Mouse (Mus musculus) neural tube, embryonic 15.5 days (tissue): ENCODE results near the gene Trub2. TPM values are rescaled to one million over a fixed set of nuclear protein-coding genes. Genes with fewer than 3 reads are reported as not detected.

ENCODE experiments used
- ATAC-seq: fragments of 200-750 bp; cut with Nextera tagmentation; 2 replicates; pipeline ENCODE4 v1.8.0; 2017; ENCODE audit warnings: mild to moderate bottlenecking, moderate TSS enrichment, moderate library complexity; ENCODE audit not compliant: low FRiP score
- H3K27ac ChIP-seq: fragments of 300-500 bp; sonication (generic); replicated peaks from 2 replicates; pipeline ENCODE4 v1.5.1; 2015; ENCODE audit warnings: mild to moderate bottlenecking, inconsistent platforms
- H3K27me3 ChIP-seq: fragments of 300-500 bp; sonication (generic); replicated peaks from 2 replicates; pipeline ENCODE4 v1.6.1; 2015; ENCODE audit warnings: inconsistent platforms
- H3K36me3 ChIP-seq: fragments of 300-500 bp; sonication (generic); 2 replicates; pipeline ENCODE4 v1.6.1; 2015; ENCODE audit warnings: inconsistent platforms
- H3K4me1 ChIP-seq: fragments of 300-500 bp; sonication (generic); 2 replicates; pipeline ENCODE4 v1.6.1; 2015; ENCODE audit warnings: inconsistent platforms
- H3K4me2 ChIP-seq: fragments of 300-500 bp; sonication (generic); 2 replicates; pipeline ENCODE4 v1.6.1; 2015; ENCODE audit warnings: inconsistent platforms, mild to moderate bottlenecking, moderate library complexity
- H3K4me3 ChIP-seq: fragments of 300-500 bp; sonication (generic); replicated peaks from 2 replicates; pipeline ENCODE4 v1.5.1; 2015; ENCODE audit warnings: mild to moderate bottlenecking, inconsistent platforms
- H3K9ac ChIP-seq: fragments of 300-500 bp; sonication (generic); replicated peaks from 2 replicates; pipeline ENCODE4 v1.6.1; 2015; ENCODE audit warnings: mild to moderate bottlenecking, inconsistent platforms
- H3K9me3 ChIP-seq: fragments of 300-500 bp; sonication (generic); replicated peaks from 2 replicates; pipeline ENCODE4 v1.6.1; 2016; ENCODE audit warnings: inconsistent platforms
- WGBS: fragments of 180-500 bp; shearing (Covaris S2); methylation state at CpG from one replicate; pipeline ENCODE4 v1.1.7; 2015; ENCODE audit warnings: mixed read lengths; 5-methylcytosine and 5-hydroxymethylcytosine counted together
- polyA plus RNA-seq: library from polyadenylated mRNA; unstranded; fragments of >200 nt; fragmentation: Nextera tagmentation; extraction: Ambion mirVana; gene quantifications from 2 replicates; pipeline ENCODE4 v1.2.1, GENCODE M21; 2015

The Trub2 gene
- polyA plus RNA-seq, 1 experiment from 2014 or later: 35.5 TPM

DNA sequence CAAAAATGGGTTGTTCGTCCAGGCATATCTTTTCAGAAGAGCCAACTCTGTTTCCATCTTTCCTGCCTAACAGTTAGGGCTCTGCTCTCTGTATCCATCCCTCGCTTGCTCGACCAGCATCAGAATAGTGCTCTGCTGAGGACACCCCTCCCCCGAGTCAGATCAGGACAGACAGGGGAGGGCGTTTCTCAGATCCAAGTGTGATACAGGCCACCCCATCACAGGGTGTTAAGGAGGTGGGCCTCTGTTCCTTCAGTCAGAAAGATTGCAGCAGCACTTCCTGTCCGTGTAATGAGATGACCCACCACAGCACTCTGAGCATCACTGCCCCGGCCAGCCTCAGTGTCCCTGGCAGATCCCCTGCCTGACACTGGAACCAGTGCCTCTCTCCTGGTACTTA, 72.2 kb downstream of the Trub2 start:
- Histone ChIP-seq H3K4me3 (no peak overlapping the region), H3K27me3 (no peaks in the 10 kb centered on the region), H3K4me1 (peaks cover 7% of the 10 kb centered on the region; the same call in 1 of the 2 replicates), H3K36me3 (peaks cover 37% of the 10 kb centered on the region), H3K9ac (no peak overlapping the region), H3K9me3 (no peaks in the 10 kb centered on the region), H3K27ac (peak overlapping the region; percentile 48), H3K4me2 (no peak overlapping the region)
- WGBS: 50% methylated on average over 7 of the region's 7 CpGs
- ATAC-seq: no peak

DNA sequence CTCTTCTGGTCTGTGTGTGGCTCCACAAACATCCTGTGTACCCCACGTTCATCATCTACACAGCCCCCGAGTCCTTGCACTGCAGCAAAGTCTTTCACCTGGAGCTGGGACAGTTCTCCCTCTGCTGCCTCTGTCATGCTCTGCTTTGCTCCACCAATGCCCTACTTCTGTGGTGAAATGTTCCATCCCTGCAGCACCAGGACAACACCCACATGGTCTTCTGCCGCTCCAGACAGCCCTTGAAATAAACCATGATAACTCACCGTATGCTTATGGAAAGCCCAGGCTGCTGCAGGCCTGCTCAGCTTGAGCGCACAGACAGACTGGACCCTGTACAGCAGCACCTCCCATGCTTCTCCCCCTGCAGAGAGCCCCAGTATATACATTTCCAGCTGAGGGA, 74.2 kb downstream of the Trub2 start:
- H3K4me2 ChIP-seq: no peak overlapping the region
- no peak overlapping the region for H3K27ac ChIP-seq
- H3K9ac ChIP-seq: no peak overlapping the region
- no peak overlapping the region for H3K4me3 ChIP-seq
- H3K4me1 ChIP-seq: peaks cover 7% of the 10 kb centered on the region; the same call in 1 of the 2 replicates
- ATAC-seq: no peak
- no peaks in the 10 kb centered on the region for H3K9me3 ChIP-seq
- H3K27me3 ChIP-seq: no peaks in the 10 kb centered on the region
- H3K36me3 ChIP-seq: peaks cover 34% of the 10 kb centered on the region
- 91% methylated on average over 5 of the region's 5 CpGs for WGBS

DNA sequence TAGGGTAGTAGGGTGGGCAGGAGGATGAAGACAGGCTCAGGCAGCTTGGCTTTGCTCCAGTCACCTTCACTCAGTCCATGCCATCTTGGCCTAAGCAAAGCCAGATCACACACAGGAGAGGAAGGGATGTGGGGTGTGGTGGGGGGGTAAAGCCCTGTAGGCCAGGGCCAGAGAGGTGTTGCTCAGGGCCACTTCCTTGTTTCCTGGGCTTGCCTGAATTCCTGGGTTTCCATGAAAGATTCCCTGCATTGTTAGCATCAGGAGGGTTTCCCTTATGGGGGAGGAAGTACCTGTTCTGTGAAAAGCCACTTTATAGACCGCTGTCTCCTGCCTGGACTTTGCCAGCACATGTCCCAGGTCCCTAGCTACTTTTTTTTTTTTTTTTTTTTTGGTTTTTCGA, 74.8 kb downstream of the Trub2 start:
- no peaks in the 10 kb centered on the region for H3K27me3 ChIP-seq
- no peak overlapping the region for H3K27ac ChIP-seq
- ATAC-seq: no peak
- H3K9me3 ChIP-seq: no peaks in the 10 kb centered on the region
- peaks cover 7% of the 10 kb centered on the region; the same call in 1 of the 2 replicates for H3K4me1 ChIP-seq
- no peak overlapping the region for H3K9ac ChIP-seq
- peaks cover 35% of the 10 kb centered on the region for H3K36me3 ChIP-seq
- WGBS: 94% methylated on average over 1 of the region's 2 CpGs
- no peak overlapping the region for H3K4me3 ChIP-seq
- no peak overlapping the region for H3K4me2 ChIP-seq

DNA sequence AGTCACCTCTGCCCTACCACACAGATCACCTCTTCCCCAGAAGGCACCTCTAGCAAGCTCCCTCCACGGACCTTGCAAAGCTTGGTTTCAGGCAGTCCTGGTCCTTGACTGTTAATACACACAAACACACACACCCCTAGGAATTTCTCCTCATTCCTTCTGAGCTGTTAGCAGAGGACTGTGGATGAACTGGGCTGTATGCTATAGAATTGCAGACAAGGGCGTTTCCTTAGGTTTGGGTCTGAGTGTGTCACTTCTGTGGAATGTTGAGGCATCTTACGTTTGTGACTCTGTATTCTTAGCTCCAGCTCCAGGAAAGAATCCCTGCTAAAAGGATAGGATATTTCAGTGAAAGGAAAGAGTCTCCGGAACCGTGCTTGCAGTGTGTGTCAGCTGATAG, 76.4 kb downstream of the Trub2 start:
- WGBS: 83% methylated on average over 5 of the region's 5 CpGs
- H3K9ac ChIP-seq: no peak overlapping the region
- H3K4me1 ChIP-seq: peaks cover 7% of the 10 kb centered on the region; the same call in 1 of the 2 replicates
- peaks cover 43% of the 10 kb centered on the region for H3K36me3 ChIP-seq
- no peak overlapping the region for H3K4me2 ChIP-seq
- H3K27me3 ChIP-seq: no peaks in the 10 kb centered on the region
- H3K27ac ChIP-seq: no peak overlapping the region
- no peak for ATAC-seq
- H3K9me3 ChIP-seq: no peaks in the 10 kb centered on the region
- no peak overlapping the region for H3K4me3 ChIP-seq

Other genes starting within 250 kb of the Trub2 start
- 16.3 and 16.9 TPM in 2 replicates for gene Rapgef1, start 168.8 kb downstream of the Trub2 start, polyA plus RNA-seq
- 0.19 and 0.33 TPM in 2 replicates for gene Gm13420, start 36.8 kb downstream of the Trub2 start, polyA plus RNA-seq
- not detected in 2 replicates for gene Gm13547, start 29.2 kb downstream of the Trub2 start, polyA plus RNA-seq
- 41.2 and 44.7 TPM in 2 replicates for gene Coq4, start 1.0 kb downstream of the Trub2 start, polyA plus RNA-seq
- gene Slc27a4, start 14.1 kb upstream of the Trub2 start, polyA plus RNA-seq: 43.0 and 48.9 TPM in 2 replicates
- gene Urm1, start 31.6 kb upstream of the Trub2 start, polyA plus RNA-seq: 27.7 and 28.3 TPM in 2 replicates
- 25.8 and 27.4 TPM in 2 replicates for gene Cercam, start 80.7 kb upstream of the Trub2 start, polyA plus RNA-seq
- gene Odf2, start 100.7 kb upstream of the Trub2 start, polyA plus RNA-seq: 62.4 and 66.8 TPM in 2 replicates
- gene Gle1, start 146.9 kb upstream of the Trub2 start, polyA plus RNA-seq: 64.8 and 66.1 TPM in 2 replicates
- gene Sptan1, start 177.1 kb upstream of the Trub2 start, polyA plus RNA-seq: 186 and 213 TPM in 2 replicates